Mouse (Mus musculus) bone marrow, adult 2 months (tissue): ENCODE results near the gene Acvr1.

Experiments
- CTCF ChIP-seq: fragments of 200-500 bp; IDR thresholded peaks from 2 replicates; pipeline ENCODE4 v1.5.1; 2011; ENCODE audit warnings: low read length, control low read depth; ENCODE audit not compliant: control insufficient read depth, insufficient read depth
- POLR2A ChIP-seq: fragments of 200-500 bp; IDR thresholded peaks from 2 replicates; pipeline ENCODE4 v1.6.1; 2011; ENCODE audit warnings: low read depth, mild to moderate bottlenecking, control low read depth, low read length, borderline replicate concordance; ENCODE audit not compliant: control insufficient read depth

- TF ChIP-seq CTCF = no peak
- no peak for TF ChIP-seq POLR2A
Measured at GRCm38 (mm10) chr2:58436911-58437310, 130.0 kb downstream of the Acvr1 start.
